Mouse (Mus musculus): ENCODE data around the gene Cdhr3.

DNA sequence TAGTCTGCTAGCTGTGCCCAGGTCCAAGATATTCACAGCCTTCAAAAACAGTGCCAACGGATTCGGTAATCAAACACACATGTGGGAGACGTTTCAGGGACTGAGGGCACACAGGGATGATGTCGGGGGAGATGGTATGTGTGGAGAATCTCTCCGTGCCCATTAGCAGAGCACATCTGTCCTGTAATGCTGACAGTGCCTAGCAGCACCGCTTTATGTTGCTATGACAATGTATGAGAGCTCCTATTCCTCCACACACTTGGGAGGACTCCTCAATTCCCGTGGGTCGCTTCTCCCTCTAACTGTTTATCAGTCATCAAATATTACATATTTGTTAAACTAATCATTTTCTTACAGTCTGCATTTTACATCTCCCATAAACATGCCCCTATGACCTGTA, 9.0 kb upstream of the Cdhr3 start:
- TF ChIP-seq CTCF (IDR thresholded peaks at IDR 0.05; ENCODE audit: insufficient read depth, low read depth, low read length) (no peak), POLR2A (IDR thresholded peaks at IDR 0.05; ENCODE audit: insufficient read depth, low read depth, low read length) (no peak)

Measured in olfactory bulb, adult 2 months (tissue).